10 mouse cellular contexts compared by ENCODE assay signal in the genomic region with DNA sequence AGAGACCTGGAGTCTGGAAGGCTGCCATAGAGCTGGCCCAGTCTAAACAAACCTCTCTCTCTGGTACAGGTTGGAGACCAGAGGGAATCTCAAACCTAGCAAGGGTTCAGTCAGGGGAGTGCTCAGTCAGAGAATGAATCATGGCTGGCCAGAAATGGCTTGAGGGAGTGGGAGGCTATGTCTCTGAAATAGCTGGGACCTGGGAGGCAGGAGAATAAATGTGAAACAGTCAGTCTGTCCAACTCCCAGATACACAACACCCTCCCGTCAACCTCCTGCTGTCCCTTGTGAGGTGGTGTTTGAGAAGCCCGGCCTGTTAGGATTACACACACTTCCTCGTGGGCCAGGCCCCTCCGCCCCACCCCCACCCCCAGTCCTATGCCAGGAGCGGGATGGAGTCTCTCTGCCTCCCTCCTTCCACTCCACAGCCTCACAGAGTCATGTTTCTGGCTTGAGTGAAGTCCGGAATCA. TPM values are rescaled to one million over a fixed set of nuclear protein-coding genes. Genes with fewer than 3 reads are reported as not detected.
DNase-seq lines count a peak whose midpoint lies in the region; ATAC-seq and TF ChIP-seq lines count a peak whose summit lies in the region.
"Had no signal": no experiment of that assay in that cellular context is flagged by ENCODE, and none has a peak within 500 bp of the region (broad histone marks: within the 10 kb centered on the region; RNA-seq: fewer than 3 reads in every experiment).

No protein-coding gene starts in this region.

- no peak overlapping the region for H3K4me2 ChIP-seq in kidney, embryonic 15.5 days
- no peak overlapping the region for H3K4me2 ChIP-seq in embryonic facial prominence, embryonic 15.5 days (replicated peaks)
- no peak overlapping the region for H3K4me2 ChIP-seq in lung, postnatal 0 days (replicated peaks; ENCODE audit: low read depth, low read length)

- H3K9ac ChIP-seq in kidney, embryonic 15.5 days, result no peak overlapping the region
- H3K9ac ChIP-seq in embryonic facial prominence, embryonic 15.5 days, result no peak overlapping the region
- H3K9ac ChIP-seq in lung, postnatal 0 days (replicated peaks; ENCODE audit: low read depth), result peak overlapping the region; percentile 8; the same call in 1 of the 2 replicates

- peaks cover 50% of the 10 kb centered on the region for H3K4me1 ChIP-seq in kidney, embryonic 15.5 days
- peaks cover 31% of the 10 kb centered on the region for H3K4me1 ChIP-seq in embryonic facial prominence, embryonic 15.5 days
- H3K4me1 ChIP-seq in lung, postnatal 0 days (ENCODE audit: insufficient read depth, low read depth, low read length), result peaks cover 19% of the 10 kb centered on the region

- peak; percentile 67 for ATAC-seq in kidney, embryonic 15.5 days (replicated peaks; ENCODE audit: low FRiP score)
- 0 out of 2 replicates have a peak, but pooled peaks have one; percentile 16 for ATAC-seq in embryonic facial prominence, embryonic 15.5 days (ENCODE audit: insufficient number of reproducible peaks, low FRiP score, low TSS enrichment, low read depth)
- peak; percentile 87 for ATAC-seq in lung, postnatal 0 days
- ATAC-seq: forebrain, embryonic 14.5 days had no signal

- no peaks in the 10 kb centered on the region for H3K27me3 ChIP-seq in kidney, embryonic 15.5 days
- no peaks in the 10 kb centered on the region for H3K27me3 ChIP-seq in embryonic facial prominence, embryonic 15.5 days
- H3K27me3 ChIP-seq in lung, postnatal 0 days (replicated peaks; ENCODE audit: insufficient read depth, low read length), result no peaks in the 10 kb centered on the region

- TF ChIP-seq EP300 in lung, postnatal 0 days (IDR thresholded peaks at IDR 0.05), result no peak

- WGBS in kidney, embryonic 15.5 days, result 10% methylated on average over 6 of the region's 6 CpGs
- 21% methylated on average over 6 of the region's 6 CpGs for WGBS in embryonic facial prominence, embryonic 15.5 days
- 8% methylated on average over 6 of the region's 6 CpGs for WGBS in lung, postnatal 0 days

- TF ChIP-seq CTCF in lung, postnatal 0 days (IDR thresholded peaks at IDR 0.05), result no peak

- peak overlapping the region; percentile 88 for H3K27ac ChIP-seq in kidney, embryonic 15.5 days
- peak overlapping the region; percentile 85 for H3K27ac ChIP-seq in embryonic facial prominence, embryonic 15.5 days (replicated peaks)
- peak overlapping the region; percentile 85 for H3K27ac ChIP-seq in lung, postnatal 0 days (ENCODE audit: low read length)
- H3K27ac ChIP-seq: left cerebral cortex, adult 2 months had no signal

- H3K4me3 ChIP-seq in kidney, embryonic 15.5 days (replicated peaks), result no peak overlapping the region
- no peak overlapping the region for H3K4me3 ChIP-seq in embryonic facial prominence, embryonic 15.5 days (replicated peaks)
- no peak overlapping the region for H3K4me3 ChIP-seq in lung, postnatal 0 days (ENCODE audit: low read depth, low read length)
- H3K4me3 ChIP-seq: left cerebral cortex, adult 2 months had no signal

- intact Hi-C loops in heart, postnatal 14 days (cut with DNase I), result no loop called here

- DNase-seq in kidney, postnatal 36 days, result no peak
- DNase-seq in heart, postnatal 14 days, result peak; percentile 22 to 41
- peak; percentile 94 for DNase-seq in lung, postnatal 0 days (ENCODE audit: low spot score)
- no peak for DNase-seq in cerebellum, adult 9-11 months
- DNase-seq in adrenal gland, adult 8-10 months, result no peak
- no peak for DNase-seq in layer of hippocampus, postnatal 25 days (ENCODE audit: extremely low spot score in 1 of 2, low spot score in 1 of 2)

- no peaks in the 10 kb centered on the region for H3K36me3 ChIP-seq in kidney, embryonic 15.5 days
- no peaks in the 10 kb centered on the region for H3K36me3 ChIP-seq in embryonic facial prominence, embryonic 15.5 days
- H3K36me3 ChIP-seq in lung, postnatal 0 days (ENCODE audit: insufficient read depth, low read length), result no peaks in the 10 kb centered on the region

- H3K9me3 ChIP-seq in kidney, embryonic 15.5 days (replicated peaks), result no peaks in the 10 kb centered on the region
- no peaks in the 10 kb centered on the region for H3K9me3 ChIP-seq in embryonic facial prominence, embryonic 15.5 days (replicated peaks)
- H3K9me3 ChIP-seq in lung, postnatal 0 days (ENCODE audit: low read length), result no peaks in the 10 kb centered on the region

RNA-seq across cellular contexts. Expression of gene Ccdc42, which starts 13.8 kb away (rescaled TPM):
- 3.2 and 3.8 TPM in 2 replicates for polyA plus RNA-seq in kidney, embryonic 15.5 days (2015; fragmentation: Nextera tagmentation; extraction: Ambion mirVana)
- 0.20 TPM in 1 of 2 replicates, not detected in the other for polyA plus RNA-seq in embryonic facial prominence, embryonic 15.5 days (2015; fragmentation: Nextera tagmentation; extraction: Ambion mirVana)
- not detected for total RNA-seq in heart, postnatal 14 days (2021)
- polyA plus RNA-seq in lung, postnatal 0 days (2015; fragmentation: Nextera tagmentation; extraction: Ambion mirVana), result 0.81 and 0.91 TPM in 2 replicates
- total RNA-seq in adrenal gland, adult 8-10 months (2022), result not detected
- total RNA-seq in layer of hippocampus, postnatal 25 days (2021), result 1 to 10 TPM; 2.0 to 2.4 TPM

RNA-seq across cellular contexts. Expression of gene Mfsd6l, which starts 44.6 kb away (rescaled TPM):
- 2.1 TPM in 2 replicates for polyA plus RNA-seq in kidney, embryonic 15.5 days (2015; fragmentation: Nextera tagmentation; extraction: Ambion mirVana)
- polyA plus RNA-seq in embryonic facial prominence, embryonic 15.5 days (2015; fragmentation: Nextera tagmentation; extraction: Ambion mirVana), result 2.5 and 3.4 TPM in 2 replicates
- under 1 TPM; 0.24 to 0.43 TPM for total RNA-seq in heart, postnatal 14 days (2021)
- polyA plus RNA-seq in lung, postnatal 0 days (2015; fragmentation: Nextera tagmentation; extraction: Ambion mirVana), result 5.8 and 6.3 TPM in 2 replicates
- under 1 TPM in 2 of 4 experiments, not detected in 2; 0.13 to 0.55 TPM for total RNA-seq in adrenal gland, adult 8-10 months (2022)
- not detected for total RNA-seq in layer of hippocampus, postnatal 25 days (2021)
- total RNA-seq: left cerebral cortex, adult 2 months had no signal
- polyA plus RNA-seq: forebrain, embryonic 14.5 days had no signal

Comparison
In these comparisons a context has a peak if more than half of its experiments do, and no peak if none do; other contexts are left out.
1. ATAC-seq: peak in every context shown above with its lines; median percentile 87 in lung, postnatal 0 days; 67 in kidney, embryonic 15.5 days; 16 in embryonic facial prominence, embryonic 15.5 days.
2. DNase-seq: peak in heart, postnatal 14 days (2 of 2) and lung, postnatal 0 days (single experiment); none in kidney, postnatal 36 days (0 of 2), cerebellum, adult 9-11 months (single experiment), adrenal gland, adult 8-10 months (single experiment) and layer of hippocampus, postnatal 25 days (0 of 2).
3. Peak in every context shown above with its lines, with median percentiles within 50 percentile points of each other: H3K27ac ChIP-seq.